Mouse (Mus musculus) spleen, adult 18-20 months (tissue): Measurements from ENCODE around the gene Syne1.

Experiments used
- DNase-seq, 2 experiments: peaks; one replicate each; pipeline ENCODE4 v3.0.0; 2022; ENCODE audit warnings: mixed read lengths in 2 of 2

Gene Syne1

GRCm38 (mm10) chr10:5415730-5416129, 135.6 kb downstream of the Syne1 start:
- DNase-seq = no peak

- no peak for DNase-seq
Measured at GRCm38 (mm10) chr10:5384131-5384776, 167.0 kb downstream of the Syne1 start.

GRCm38 (mm10) chr10:5381536-5381935, 169.7 kb downstream of the Syne1 start:
- no peak for DNase-seq

GRCm38 (mm10) chr10:5378969-5379368, 172.3 kb downstream of the Syne1 start:
- no peak for DNase-seq

GRCm38 (mm10) chr10:5369599-5369998, 181.7 kb downstream of the Syne1 start:
- DNase-seq = no peak

- no peak for DNase-seq
Measured at GRCm38 (mm10) chr10:5368266-5368665, 183.0 kb downstream of the Syne1 start.

- no peak for DNase-seq
Measured at GRCm38 (mm10) chr10:5367465-5368011, 183.7 kb downstream of the Syne1 start.

GRCm38 (mm10) chr10:5360560-5360959, 190.7 kb downstream of the Syne1 start:
- DNase-seq = no peak

GRCm38 (mm10) chr10:5356614-5357013, 194.7 kb downstream of the Syne1 start:
- DNase-seq = no peak

- no peak for DNase-seq
Measured at GRCm38 (mm10) chr10:5353390-5353789, 197.9 kb downstream of the Syne1 start.

GRCm38 (mm10) chr10:5346911-5347310, 204.4 kb downstream of the Syne1 start:
- DNase-seq = no peak

- DNase-seq = no peak
Measured at GRCm38 (mm10) chr10:5343211-5343610, 208.1 kb downstream of the Syne1 start.

- DNase-seq = no peak
Measured at GRCm38 (mm10) chr10:5336394-5336793, 214.9 kb downstream of the Syne1 start.

- no peak for DNase-seq
Measured at GRCm38 (mm10) chr10:5332801-5333200, 218.5 kb downstream of the Syne1 start.

GRCm38 (mm10) chr10:5326716-5327115, 224.6 kb downstream of the Syne1 start:
- DNase-seq = no peak

- no peak for DNase-seq
Measured at GRCm38 (mm10) chr10:5323741-5324395, 227.4 kb downstream of the Syne1 start.

- no peak for DNase-seq
Measured at GRCm38 (mm10) chr10:5322562-5322961, 228.7 kb downstream of the Syne1 start.

- DNase-seq = peak; percentile 13 to 62
Measured at GRCm38 (mm10) chr10:5317602-5318001, 233.7 kb downstream of the Syne1 start.

- no peak for DNase-seq
Measured at GRCm38 (mm10) chr10:5312437-5312836, 238.8 kb downstream of the Syne1 start.

GRCm38 (mm10) chr10:5309961-5310713, 241.1 kb downstream of the Syne1 start:
- no peak for DNase-seq

- DNase-seq = no peak
Measured at GRCm38 (mm10) chr10:5309398-5309797, 241.9 kb downstream of the Syne1 start.

GRCm38 (mm10) chr10:5305555-5305954, 245.7 kb downstream of the Syne1 start:
- no peak for DNase-seq

- DNase-seq = no peak
Measured at GRCm38 (mm10) chr10:5295291-5295891, 255.9 kb downstream of the Syne1 start.
